Mouse (Mus musculus): ENCODE data around the gene Jagn1. TPM values are rescaled to one million over a fixed set of nuclear protein-coding genes. Genes with fewer than 3 reads are reported as not detected.

Jagn1 gene
- polyA plus RNA-seq, 1 experiment from 2014 or later = 88.8 TPM

GRCm38 (mm10) chr6:113465602-113466001, 23.2 kb downstream of the Jagn1 start:
- peaks cover 30% of the 10 kb centered on the region for H3K27me3 ChIP-seq (replicated peaks; ENCODE audit: low read depth, poor library complexity, severe bottlenecking)
- H3K9me3 ChIP-seq = no peaks in the 10 kb centered on the region
- no peak overlapping the region for H3K27ac ChIP-seq (replicated peaks)
- H3K4me1 ChIP-seq = peaks cover 25% of the 10 kb centered on the region
- DNase-seq (ENCODE audit: low spot score) = peak; percentile 29
- 56% methylated on average over 5 of the region's 5 CpGs for WGBS
- H3K4me3 ChIP-seq = no peak overlapping the region
- H3K36me3 ChIP-seq (replicated peaks) = no peaks in the 10 kb centered on the region

- no peaks in the 10 kb centered on the region for H3K36me3 ChIP-seq (replicated peaks)
- 62% methylated on average over 3 of the region's 3 CpGs for WGBS
- no peaks in the 10 kb centered on the region for H3K9me3 ChIP-seq
- H3K27ac ChIP-seq (replicated peaks) = no peak overlapping the region
- H3K4me1 ChIP-seq = peaks cover 38% of the 10 kb centered on the region
- peak overlapping the region; percentile 59 for H3K4me3 ChIP-seq
- peaks cover 53% of the 10 kb centered on the region for H3K27me3 ChIP-seq (replicated peaks; ENCODE audit: low read depth, poor library complexity, severe bottlenecking)
- DNase-seq (ENCODE audit: low spot score) = no peak
Observed at GRCm38 (mm10) chr6:113468512-113468911, 26.1 kb downstream of the Jagn1 start.

- H3K4me1 ChIP-seq = peaks cover 38% of the 10 kb centered on the region
- H3K9me3 ChIP-seq = no peaks in the 10 kb centered on the region
- H3K27ac ChIP-seq (replicated peaks) = peak overlapping the region; percentile 57; the same call in 1 of the 2 replicates
- H3K36me3 ChIP-seq (replicated peaks) = no peaks in the 10 kb centered on the region
- H3K4me3 ChIP-seq = peak overlapping the region; percentile 59
- H3K27me3 ChIP-seq (replicated peaks; ENCODE audit: low read depth, poor library complexity, severe bottlenecking) = peaks cover 53% of the 10 kb centered on the region
- DNase-seq (ENCODE audit: low spot score) = peak; percentile 79
- 7% methylated on average over 9 of the region's 9 CpGs for WGBS
Observed at GRCm38 (mm10) chr6:113469021-113469420, 26.7 kb downstream of the Jagn1 start.

GRCm38 (mm10) chr6:113469432-113469831, 27.1 kb downstream of the Jagn1 start:
- H3K4me1 ChIP-seq = peaks cover 38% of the 10 kb centered on the region
- H3K36me3 ChIP-seq (replicated peaks) = no peaks in the 10 kb centered on the region
- H3K9me3 ChIP-seq = no peaks in the 10 kb centered on the region
- DNase-seq (ENCODE audit: low spot score) = peak; percentile 84
- H3K27ac ChIP-seq (replicated peaks) = peak overlapping the region; percentile 57; the same call in 1 of the 2 replicates
- peak overlapping the region; percentile 59 for H3K4me3 ChIP-seq
- H3K27me3 ChIP-seq (replicated peaks; ENCODE audit: low read depth, poor library complexity, severe bottlenecking) = peaks cover 53% of the 10 kb centered on the region
- WGBS = 2% methylated on average over 31 of the region's 31 CpGs

- Histone ChIP-seq H3K36me3 (replicated peaks) (no peaks in the 10 kb centered on the region), H3K4me1 (peaks cover 30% of the 10 kb centered on the region), H3K9me3 (no peaks in the 10 kb centered on the region), H3K4me3 (peak within 1 kb of the TSS; percentile 31; the same call in 1 of the 2 replicates), H3K27ac (replicated peaks) (no peak within 1 kb of the TSS), H3K27me3 (replicated peaks; ENCODE audit: low read depth, poor library complexity, severe bottlenecking) (peaks cover 49% of the 10 kb centered on the region)
- DNase-seq (ENCODE audit: low spot score) = no peak
- 20% methylated on average over 12 of the region's 12 CpGs for WGBS
Observed at GRCm38 (mm10) chr6:113471297-113471936, 29.0 kb downstream of the Jagn1 start, which contains the start of gene Il17rc. Il17rc (plus strand) TSS chr6:113471427.

- H3K36me3 ChIP-seq (replicated peaks) = no peaks in the 10 kb centered on the region
- no peak for DNase-seq (ENCODE audit: low spot score)
- peaks cover 53% of the 10 kb centered on the region for H3K27me3 ChIP-seq (replicated peaks; ENCODE audit: low read depth, poor library complexity, severe bottlenecking)
- no peak overlapping the region for H3K4me3 ChIP-seq
- peaks cover 30% of the 10 kb centered on the region for H3K4me1 ChIP-seq
- no peaks in the 10 kb centered on the region for H3K9me3 ChIP-seq
- WGBS = 63% methylated on average over 10 of the region's 10 CpGs
- H3K27ac ChIP-seq (replicated peaks) = no peak overlapping the region
Observed at GRCm38 (mm10) chr6:113472061-113472460, 29.7 kb downstream of the Jagn1 start.

- peaks cover 30% of the 10 kb centered on the region for H3K4me1 ChIP-seq
- WGBS = 87% methylated on average over 2 of the region's 2 CpGs
- peaks cover 56% of the 10 kb centered on the region for H3K27me3 ChIP-seq (replicated peaks; ENCODE audit: low read depth, poor library complexity, severe bottlenecking)
- no peak for DNase-seq (ENCODE audit: low spot score)
- H3K36me3 ChIP-seq (replicated peaks) = no peaks in the 10 kb centered on the region
- no peaks in the 10 kb centered on the region for H3K9me3 ChIP-seq
- no peak overlapping the region for H3K27ac ChIP-seq (replicated peaks)
- H3K4me3 ChIP-seq = no peak overlapping the region
Observed at GRCm38 (mm10) chr6:113473246-113473645, 30.9 kb downstream of the Jagn1 start.

GRCm38 (mm10) chr6:113473715-113474114, 31.3 kb downstream of the Jagn1 start:
- WGBS = 93% methylated on average over 6 of the region's 6 CpGs
- no peaks in the 10 kb centered on the region for H3K9me3 ChIP-seq
- no peak overlapping the region for H3K4me3 ChIP-seq
- peaks cover 54% of the 10 kb centered on the region for H3K27me3 ChIP-seq (replicated peaks; ENCODE audit: low read depth, poor library complexity, severe bottlenecking)
- H3K4me1 ChIP-seq = peaks cover 29% of the 10 kb centered on the region
- H3K27ac ChIP-seq (replicated peaks) = no peak overlapping the region
- DNase-seq (ENCODE audit: low spot score) = no peak
- no peaks in the 10 kb centered on the region for H3K36me3 ChIP-seq (replicated peaks)

- H3K27me3 ChIP-seq (replicated peaks; ENCODE audit: low read depth, poor library complexity, severe bottlenecking) = peaks cover 54% of the 10 kb centered on the region
- peaks cover 6% of the 10 kb centered on the region for H3K4me1 ChIP-seq
- no peak for DNase-seq (ENCODE audit: low spot score)
- no peak overlapping the region for H3K4me3 ChIP-seq
- 59% methylated on average over 7 of the region's 7 CpGs for WGBS
- no peak overlapping the region for H3K27ac ChIP-seq (replicated peaks)
- no peaks in the 10 kb centered on the region for H3K36me3 ChIP-seq (replicated peaks)
- no peaks in the 10 kb centered on the region for H3K9me3 ChIP-seq
Observed at GRCm38 (mm10) chr6:113477353-113477752, 35.0 kb downstream of the Jagn1 start.

GRCm38 (mm10) chr6:113478906-113479305, 36.5 kb downstream of the Jagn1 start:
- WGBS = 81% methylated on average over 10 of the region's 10 CpGs
- H3K27me3 ChIP-seq (replicated peaks; ENCODE audit: low read depth, poor library complexity, severe bottlenecking) = peaks cover 55% of the 10 kb centered on the region
- no peak overlapping the region for H3K4me3 ChIP-seq

GRCm38 (mm10) chr6:113480555-113481373, 38.4 kb downstream of the Jagn1 start:
- Histone ChIP-seq H3K27ac (replicated peaks) (no peak overlapping the region), H3K4me1 (peaks cover 28% of the 10 kb centered on the region), H3K27me3 (replicated peaks; ENCODE audit: low read depth, poor library complexity, severe bottlenecking) (peaks cover 50% of the 10 kb centered on the region), H3K9me3 (no peaks in the 10 kb centered on the region), H3K36me3 (replicated peaks) (no peaks in the 10 kb centered on the region), H3K4me3 (no peak overlapping the region)
- WGBS = 69% methylated on average over 18 of the region's 18 CpGs
- no peak for DNase-seq (ENCODE audit: low spot score)

More at GRCm38 (mm10) chr6:113478906-113479305, 36.5 kb downstream of the Jagn1 start:
- Histone ChIP-seq H3K9me3 (no peaks in the 10 kb centered on the region), H3K27ac (replicated peaks) (no peak overlapping the region), H3K36me3 (replicated peaks) (no peaks in the 10 kb centered on the region), H3K4me1 (peaks cover 18% of the 10 kb centered on the region)
- no peak for DNase-seq (ENCODE audit: low spot score)

- peak overlapping the region; percentile 84 for H3K27ac ChIP-seq (replicated peaks)
- DNase-seq (ENCODE audit: low spot score) = peak; percentile 51
- H3K9me3 ChIP-seq = no peaks in the 10 kb centered on the region
- peaks cover 43% of the 10 kb centered on the region for H3K27me3 ChIP-seq (replicated peaks; ENCODE audit: low read depth, poor library complexity, severe bottlenecking)
- peaks cover 39% of the 10 kb centered on the region for H3K4me1 ChIP-seq
- H3K36me3 ChIP-seq (replicated peaks) = no peaks in the 10 kb centered on the region; the same call in 1 of the 2 replicates
- WGBS = 3% methylated on average over 65 of the region's 65 CpGs
- H3K4me3 ChIP-seq = peak overlapping the region; percentile 68
Observed at GRCm38 (mm10) chr6:113482477-113483099, 40.2 kb downstream of the Jagn1 start.

Data from embryonic facial prominence, embryonic 10.5 days (tissue).